In genomic region chr5:120534071-120534685, GRCm38 (mm10) we compare ENCODE assay signal across 11 mouse cellular contexts. TPM values are rescaled to one million over a fixed set of nuclear protein-coding genes. Genes with fewer than 3 reads are reported as not detected.
DNase-seq lines count a peak whose midpoint lies in the region; ATAC-seq and TF ChIP-seq lines count a peak whose summit lies in the region.
"Had no signal": no experiment of that assay in that cellular context is flagged by ENCODE, and none has a peak within 500 bp of the region (broad histone marks: within the 10 kb centered on the region; RNA-seq: fewer than 3 reads in every experiment).

No protein-coding gene starts in this region.

- no peak overlapping the region for H3K9ac ChIP-seq in embryonic facial prominence, embryonic 15.5 days
- no peak overlapping the region for H3K9ac ChIP-seq in hindbrain, postnatal 0 days (replicated peaks; ENCODE audit: low read length)
- H3K9ac ChIP-seq in neural tube, embryonic 12.5 days = no peak overlapping the region

- WGBS in embryonic facial prominence, embryonic 15.5 days = 45% methylated on average over 15 of the region's 15 CpGs
- WGBS in hindbrain, postnatal 0 days = 37% methylated on average over 15 of the region's 15 CpGs
- 14% methylated on average over 15 of the region's 15 CpGs for WGBS in neural tube, embryonic 12.5 days

- no peak overlapping the region for H3K4me2 ChIP-seq in embryonic facial prominence, embryonic 15.5 days (replicated peaks)
- H3K4me2 ChIP-seq in hindbrain, postnatal 0 days (ENCODE audit: low read depth, low read length) = no peak overlapping the region
- peak overlapping the region; percentile 2; the same call in 1 of the 2 replicates for H3K4me2 ChIP-seq in neural tube, embryonic 12.5 days (replicated peaks)

- H3K4me1 ChIP-seq in embryonic facial prominence, embryonic 15.5 days = peaks cover 26% of the 10 kb centered on the region
- 0 out of 2 replicates have a peak, but pooled peaks cover 8% of the 10 kb centered on the region for H3K4me1 ChIP-seq in hindbrain, postnatal 0 days (ENCODE audit: insufficient read depth, low read length)
- peaks cover 18% of the 10 kb centered on the region for H3K4me1 ChIP-seq in neural tube, embryonic 12.5 days

- H3K27ac ChIP-seq in layer of hippocampus, adult 2 months = peak overlapping the region; percentile 43
- H3K27ac ChIP-seq in embryonic facial prominence, embryonic 15.5 days (replicated peaks) = peak overlapping the region; percentile 45; the same call in 1 of the 2 replicates
- peak overlapping the region; percentile 81 for H3K27ac ChIP-seq in hindbrain, postnatal 0 days
- H3K27ac ChIP-seq in neural tube, embryonic 12.5 days = no peak overlapping the region

- no peak overlapping the region for H3K4me3 ChIP-seq in layer of hippocampus, adult 2 months
- no peak overlapping the region for H3K4me3 ChIP-seq in embryonic facial prominence, embryonic 15.5 days (replicated peaks)
- H3K4me3 ChIP-seq in hindbrain, postnatal 0 days (ENCODE audit: low read length) = no peak overlapping the region
- H3K4me3 ChIP-seq in neural tube, embryonic 12.5 days = no peak overlapping the region

- no peaks in the 10 kb centered on the region for H3K27me3 ChIP-seq in embryonic facial prominence, embryonic 15.5 days
- H3K27me3 ChIP-seq in hindbrain, postnatal 0 days (ENCODE audit: insufficient read depth, low read length) = no peaks in the 10 kb centered on the region
- H3K27me3 ChIP-seq in neural tube, embryonic 12.5 days (replicated peaks) = no peaks in the 10 kb centered on the region

- no peak for TF ChIP-seq CTCF in layer of hippocampus, adult 2 months (conservative IDR thresholded peaks at IDR 0.05)
- no peak for TF ChIP-seq CTCF in hindbrain, postnatal 0 days (IDR thresholded peaks at IDR 0.05; ENCODE audit: low read depth)

- DNase-seq in layer of hippocampus, adult 2 months (ENCODE audit: low spot score in 2 of 2) = no peak
- no peak for DNase-seq in layer of hippocampus, postnatal 10 days (ENCODE audit: low spot score in 2 of 2)
- DNase-seq in hindbrain, postnatal 0 days (ENCODE audit: low spot score) = peak; percentile 38
- no peak for DNase-seq in gastrocnemius, adult 8-10 months (ENCODE audit: low spot score in 2 of 2)
- no peak for DNase-seq in adrenal gland, postnatal 4 days (ENCODE audit: low spot score in 2 of 2)
- DNase-seq: gastrocnemius, postnatal 36 days; right cerebral cortex, postnatal 14 days had no signal

- no peaks in the 10 kb centered on the region for H3K9me3 ChIP-seq in embryonic facial prominence, embryonic 15.5 days (replicated peaks)
- no peaks in the 10 kb centered on the region for H3K9me3 ChIP-seq in hindbrain, postnatal 0 days (ENCODE audit: low read length)
- H3K9me3 ChIP-seq in neural tube, embryonic 12.5 days = no peaks in the 10 kb centered on the region

- ATAC-seq in embryonic facial prominence, embryonic 15.5 days (ENCODE audit: insufficient number of reproducible peaks, low FRiP score, low TSS enrichment, low read depth) = no peak
- ATAC-seq in hindbrain, postnatal 0 days = peak; percentile 63
- ATAC-seq in neural tube, embryonic 12.5 days (ENCODE audit: low FRiP score, low read depth) = peak; percentile 58
- no peak for ATAC-seq in megakaryocyte-erythroid progenitor cell, adult 5-6 weeks (replicated peaks; ENCODE audit: low FRiP score, low TSS enrichment, poor library complexity, severe bottlenecking)

- peaks cover 30% of the 10 kb centered on the region for H3K36me3 ChIP-seq in embryonic facial prominence, embryonic 15.5 days
- H3K36me3 ChIP-seq in hindbrain, postnatal 0 days (ENCODE audit: insufficient read depth, low read length) = 0 out of 2 replicates have a peak, but pooled peaks cover 3% of the 10 kb centered on the region
- H3K36me3 ChIP-seq in neural tube, embryonic 12.5 days = peaks cover 16% of the 10 kb centered on the region

RNA-seq across cellular contexts. Expression of gene Slc8b1, which starts 23.2 kb away (rescaled TPM):
- total RNA-seq in layer of hippocampus, adult 2 months (2021) = 10 to 100 TPM in 1 of 2 experiments, 1 to 10 TPM in 1; 8.7 to 12.1 TPM
- total RNA-seq in layer of hippocampus, postnatal 10 days (2021) = 1 to 10 TPM; 5.5 to 5.7 TPM
- 9.0 and 9.3 TPM in 2 replicates for polyA plus RNA-seq in embryonic facial prominence, embryonic 15.5 days (2015; fragmentation: Nextera tagmentation; extraction: Ambion mirVana)
- total RNA-seq in hindbrain, postnatal 0 days (2014; rRNA removed) = 3.7 and 4.0 TPM in 2 replicates
- polyA plus RNA-seq in hindbrain, postnatal 0 days (2015; fragmentation: Nextera tagmentation; extraction: Ambion mirVana) = 2.5 and 2.7 TPM in 2 replicates
- polyA plus RNA-seq in neural tube, embryonic 12.5 days (2016; fragmentation: Nextera tagmentation; extraction: Ambion mirVana) = 5.6 and 6.9 TPM in 2 replicates
- total RNA-seq in gastrocnemius, adult 8-10 months (2022) = 10 to 100 TPM in 1 of 4 experiments, 1 to 10 TPM in 3; 6.0 to 10.7 (median 6.5) TPM
- 10 to 100 TPM; 29.6 to 31.7 TPM for total RNA-seq in adrenal gland, postnatal 4 days (2021)
- 0.35 and 1.6 TPM in 2 replicates for total RNA-seq in megakaryocyte-erythroid progenitor cell, adult 5-6 weeks (2014; fragmentation: Nextera tagmentation)
- total RNA-seq in megakaryocyte-erythroid progenitor cell, adult 5-6 weeks (2017) = 0.09 and 1.7 TPM in 2 replicates

RNA-seq across cellular contexts. Expression of gene Plbd2, which starts 30.8 kb away (rescaled TPM):
- 10 to 100 TPM; 62.6 to 66.0 TPM for total RNA-seq in layer of hippocampus, adult 2 months (2021)
- total RNA-seq in layer of hippocampus, postnatal 10 days (2021) = 10 to 100 TPM; 63.2 to 66.8 TPM
- 58.6 and 67.9 TPM in 2 replicates for polyA plus RNA-seq in embryonic facial prominence, embryonic 15.5 days (2015; fragmentation: Nextera tagmentation; extraction: Ambion mirVana)
- total RNA-seq in hindbrain, postnatal 0 days (2014; rRNA removed) = 32.0 and 35.2 TPM in 2 replicates
- 49.9 and 53.9 TPM in 2 replicates for polyA plus RNA-seq in hindbrain, postnatal 0 days (2015; fragmentation: Nextera tagmentation; extraction: Ambion mirVana)
- polyA plus RNA-seq in neural tube, embryonic 12.5 days (2016; fragmentation: Nextera tagmentation; extraction: Ambion mirVana) = 44.7 and 46.2 TPM in 2 replicates
- 10 to 100 TPM; 40.5 to 44.7 (median 42.1) TPM for total RNA-seq in gastrocnemius, adult 8-10 months (2022)
- total RNA-seq in adrenal gland, postnatal 4 days (2021) = 10 to 100 TPM; 70.5 to 77.5 TPM
- total RNA-seq in megakaryocyte-erythroid progenitor cell, adult 5-6 weeks (2014; fragmentation: Nextera tagmentation) = 13.6 and 20.8 TPM in 2 replicates
- total RNA-seq in megakaryocyte-erythroid progenitor cell, adult 5-6 weeks (2017) = 6.3 and 8.7 TPM in 2 replicates

RNA-seq across cellular contexts. Expression of gene Tpcn1, which starts 54.3 kb away (rescaled TPM):
- total RNA-seq in layer of hippocampus, adult 2 months (2021) = 10 to 100 TPM; 34.8 to 40.8 TPM
- 10 to 100 TPM; 44.1 to 47.4 TPM for total RNA-seq in layer of hippocampus, postnatal 10 days (2021)
- polyA plus RNA-seq in embryonic facial prominence, embryonic 15.5 days (2015; fragmentation: Nextera tagmentation; extraction: Ambion mirVana) = 28.4 and 28.6 TPM in 2 replicates
- total RNA-seq in hindbrain, postnatal 0 days (2014; rRNA removed) = 24.5 and 30.7 TPM in 2 replicates
- 15.4 and 16.1 TPM in 2 replicates for polyA plus RNA-seq in hindbrain, postnatal 0 days (2015; fragmentation: Nextera tagmentation; extraction: Ambion mirVana)
- polyA plus RNA-seq in neural tube, embryonic 12.5 days (2016; fragmentation: Nextera tagmentation; extraction: Ambion mirVana) = 19.4 and 21.7 TPM in 2 replicates
- total RNA-seq in gastrocnemius, adult 8-10 months (2022) = 10 to 100 TPM; 39.3 to 42.7 (median 41.5) TPM
- total RNA-seq in adrenal gland, postnatal 4 days (2021) = 10 to 100 TPM; 47.5 to 49.5 TPM
- 71.7 and 84.7 TPM in 2 replicates for total RNA-seq in megakaryocyte-erythroid progenitor cell, adult 5-6 weeks (2014; fragmentation: Nextera tagmentation)
- 16.0 and 19.1 TPM in 2 replicates for total RNA-seq in megakaryocyte-erythroid progenitor cell, adult 5-6 weeks (2017)

RNA-seq across cellular contexts. Expression of gene Iqcd, which starts 54.6 kb away (rescaled TPM):
- total RNA-seq in layer of hippocampus, adult 2 months (2021) = 1 to 10 TPM in 1 of 2 experiments, under 1 TPM in 1; 1.00 to 1.2 TPM
- total RNA-seq in layer of hippocampus, postnatal 10 days (2021) = 1 to 10 TPM in 1 of 2 experiments, under 1 TPM in 1; 0.91 to 1.2 TPM
- 1.9 and 3.2 TPM in 2 replicates for polyA plus RNA-seq in embryonic facial prominence, embryonic 15.5 days (2015; fragmentation: Nextera tagmentation; extraction: Ambion mirVana)
- total RNA-seq in hindbrain, postnatal 0 days (2014; rRNA removed) = 0.63 and 1.9 TPM in 2 replicates
- 1.8 and 2.0 TPM in 2 replicates for polyA plus RNA-seq in hindbrain, postnatal 0 days (2015; fragmentation: Nextera tagmentation; extraction: Ambion mirVana)
- polyA plus RNA-seq in neural tube, embryonic 12.5 days (2016; fragmentation: Nextera tagmentation; extraction: Ambion mirVana) = 0.70 and 0.93 TPM in 2 replicates
- not detected for total RNA-seq in gastrocnemius, adult 8-10 months (2022)
- 1 to 10 TPM; 1.2 to 1.5 TPM for total RNA-seq in adrenal gland, postnatal 4 days (2021)
- total RNA-seq in megakaryocyte-erythroid progenitor cell, adult 5-6 weeks (2014; fragmentation: Nextera tagmentation) = 6.4 and 9.0 TPM in 2 replicates
- total RNA-seq in megakaryocyte-erythroid progenitor cell, adult 5-6 weeks (2017) = 6.3 and 7.9 TPM in 2 replicates

RNA-seq across cellular contexts. Expression of gene Sds, which starts 57.9 kb away (rescaled TPM):
- total RNA-seq in layer of hippocampus, adult 2 months (2021) = under 1 TPM in 1 of 2 experiments, not detected in 1; 0.31 TPM
- not detected for total RNA-seq in layer of hippocampus, postnatal 10 days (2021)
- polyA plus RNA-seq in embryonic facial prominence, embryonic 15.5 days (2015; fragmentation: Nextera tagmentation; extraction: Ambion mirVana) = not detected in 2 replicates
- 0.50 TPM in 1 of 2 replicates, not detected in the other for total RNA-seq in hindbrain, postnatal 0 days (2014; rRNA removed)
- polyA plus RNA-seq in hindbrain, postnatal 0 days (2015; fragmentation: Nextera tagmentation; extraction: Ambion mirVana) = 0.20 and 0.59 TPM in 2 replicates
- not detected in 2 replicates for polyA plus RNA-seq in neural tube, embryonic 12.5 days (2016; fragmentation: Nextera tagmentation; extraction: Ambion mirVana)
- total RNA-seq in gastrocnemius, adult 8-10 months (2022) = under 1 TPM; 0.45 to 0.99 (median 0.60) TPM
- total RNA-seq in adrenal gland, postnatal 4 days (2021) = 1 to 10 TPM in 1 of 2 experiments, not detected in 1; 1.8 TPM
- total RNA-seq in megakaryocyte-erythroid progenitor cell, adult 5-6 weeks (2014; fragmentation: Nextera tagmentation) = not detected in 2 replicates
- total RNA-seq in megakaryocyte-erythroid progenitor cell, adult 5-6 weeks (2017) = not detected in 2 replicates
- total RNA-seq: common myeloid progenitor, adult 5-6 weeks had no signal

Comparison
In these comparisons a context has a peak if more than half of its experiments do, and no peak if none do; other contexts are left out.
1. ATAC-seq: peak in hindbrain, postnatal 0 days (single experiment) and neural tube, embryonic 12.5 days (single experiment); none in embryonic facial prominence, embryonic 15.5 days (single experiment) and megakaryocyte-erythroid progenitor cell, adult 5-6 weeks (single experiment).